Mouse (Mus musculus) layer of hippocampus, postnatal 10 days (tissue): Measurements from ENCODE around the gene Lmx1b. TPM values are rescaled to one million over a fixed set of nuclear protein-coding genes. Genes with fewer than 3 reads are reported as not detected.

ENCODE experiments used
- DNase-seq, 2 experiments: peaks; one replicate each; pipeline ENCODE4 v3.0.0; 2021; ENCODE audit warnings: low spot score in 2 of 2
- total RNA-seq, 2 experiments: library from RNA; stranded (reverse); gene quantifications; 2 replicates each; pipeline ENCODE4 v1.2.3; 2021

The Lmx1b gene
- total RNA-seq, 2 experiments from 2014 or later: 0.27 TPM; not detected in 1

DNA sequence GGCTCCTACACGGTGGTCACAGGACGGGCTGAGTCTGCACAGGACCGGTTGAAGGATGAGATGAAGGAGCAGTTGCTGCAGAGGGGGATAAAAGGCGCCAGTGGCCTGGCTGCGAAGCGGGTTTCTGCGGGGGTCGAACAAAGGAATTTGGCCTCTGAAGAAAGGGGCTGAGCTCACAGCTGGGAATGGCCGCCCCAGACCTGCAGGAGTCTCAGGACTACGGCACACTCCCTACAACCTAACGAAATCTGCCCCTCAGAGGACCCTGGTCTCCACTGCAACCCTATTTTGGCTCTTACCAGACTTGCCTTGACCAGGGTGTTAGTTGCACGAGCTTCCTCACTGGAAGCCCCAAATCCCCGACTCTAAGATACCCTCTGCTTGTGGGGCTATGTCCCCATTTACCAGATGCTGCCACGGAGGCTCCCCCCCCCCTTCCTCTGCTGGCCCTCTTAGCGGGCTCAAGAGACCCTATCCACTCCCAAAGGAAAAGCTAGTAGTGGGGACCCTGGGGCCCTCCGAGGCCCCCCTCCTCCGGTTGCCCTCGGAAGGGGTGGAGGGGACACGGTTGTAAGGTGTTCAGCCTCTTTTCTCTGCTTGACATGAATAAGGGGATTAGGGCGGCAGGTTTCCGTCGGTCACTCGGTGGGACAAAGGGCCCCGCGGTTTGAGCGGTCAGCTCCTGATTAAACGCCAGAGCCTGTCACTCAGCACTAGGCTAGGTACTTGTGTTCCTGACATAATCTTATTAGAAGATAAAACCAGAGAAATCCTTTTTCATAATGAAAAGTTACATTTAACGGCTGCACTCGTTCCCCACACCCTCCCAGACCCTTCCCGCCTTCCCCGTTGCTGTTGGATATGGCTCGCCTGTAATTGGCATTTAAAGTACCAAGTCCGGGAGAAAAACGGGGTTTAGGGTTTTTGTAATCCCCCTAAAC is 10.0 kb downstream of the Lmx1b start:
- no peak for DNase-seq

DNA sequence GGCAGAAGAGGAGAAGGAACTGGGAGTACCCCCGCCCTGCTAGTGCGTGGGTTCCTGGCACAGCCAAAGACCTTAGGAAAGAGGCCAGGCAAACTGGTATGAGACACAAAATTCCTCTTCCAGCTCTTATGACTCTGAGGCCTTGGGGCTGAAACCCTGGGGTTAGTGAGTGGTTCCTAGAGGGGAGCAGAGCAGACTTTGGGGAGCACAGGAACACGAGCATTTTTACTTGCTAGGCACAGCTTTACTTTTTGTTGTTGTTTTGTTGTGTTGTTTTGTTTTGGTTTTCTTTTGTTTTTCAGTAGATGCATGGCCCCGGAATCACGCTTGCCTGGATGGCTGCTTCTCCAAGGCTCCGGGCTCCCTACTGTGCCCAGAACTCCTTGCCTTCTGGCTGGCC is 10.7 kb downstream of the Lmx1b start:
- DNase-seq: no peak

DNA sequence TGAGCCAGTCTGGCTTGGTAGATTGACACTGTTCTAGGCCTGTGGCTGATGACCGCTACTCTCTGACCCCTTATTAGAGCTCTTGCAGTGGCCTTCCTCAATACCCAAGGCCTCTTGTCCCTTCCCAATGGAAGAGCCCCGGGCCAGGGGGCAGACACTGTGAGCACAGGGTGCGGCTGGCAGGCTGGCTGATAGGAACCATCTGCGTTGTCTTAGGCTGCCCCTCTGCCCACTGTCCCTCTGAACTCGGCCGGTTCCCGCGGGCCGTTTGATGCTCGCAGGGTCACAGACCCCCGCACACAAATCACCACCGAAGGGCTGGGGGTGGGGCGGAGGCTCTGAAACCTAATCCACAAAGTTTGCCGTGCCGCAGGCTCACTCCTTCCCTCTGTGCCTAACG is 11.5 kb downstream of the Lmx1b start:
- no peak for DNase-seq

DNA sequence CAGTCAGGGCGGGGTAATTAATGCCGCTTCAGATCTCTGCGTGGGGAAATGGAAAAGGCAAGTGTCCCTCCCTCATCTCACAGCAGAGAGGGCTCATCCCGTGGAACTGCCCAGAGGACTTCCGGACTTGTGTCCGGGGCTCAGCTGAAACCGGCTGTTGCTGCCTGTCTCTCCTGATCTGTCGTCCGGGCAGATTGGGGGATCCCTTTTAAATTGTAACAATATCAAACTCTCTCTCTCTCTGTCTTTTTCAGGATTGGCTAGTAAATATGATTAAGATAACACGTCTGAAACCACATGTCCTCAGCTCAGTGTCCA is 13.3 kb downstream of the Lmx1b start:
- DNase-seq: no peak

DNA sequence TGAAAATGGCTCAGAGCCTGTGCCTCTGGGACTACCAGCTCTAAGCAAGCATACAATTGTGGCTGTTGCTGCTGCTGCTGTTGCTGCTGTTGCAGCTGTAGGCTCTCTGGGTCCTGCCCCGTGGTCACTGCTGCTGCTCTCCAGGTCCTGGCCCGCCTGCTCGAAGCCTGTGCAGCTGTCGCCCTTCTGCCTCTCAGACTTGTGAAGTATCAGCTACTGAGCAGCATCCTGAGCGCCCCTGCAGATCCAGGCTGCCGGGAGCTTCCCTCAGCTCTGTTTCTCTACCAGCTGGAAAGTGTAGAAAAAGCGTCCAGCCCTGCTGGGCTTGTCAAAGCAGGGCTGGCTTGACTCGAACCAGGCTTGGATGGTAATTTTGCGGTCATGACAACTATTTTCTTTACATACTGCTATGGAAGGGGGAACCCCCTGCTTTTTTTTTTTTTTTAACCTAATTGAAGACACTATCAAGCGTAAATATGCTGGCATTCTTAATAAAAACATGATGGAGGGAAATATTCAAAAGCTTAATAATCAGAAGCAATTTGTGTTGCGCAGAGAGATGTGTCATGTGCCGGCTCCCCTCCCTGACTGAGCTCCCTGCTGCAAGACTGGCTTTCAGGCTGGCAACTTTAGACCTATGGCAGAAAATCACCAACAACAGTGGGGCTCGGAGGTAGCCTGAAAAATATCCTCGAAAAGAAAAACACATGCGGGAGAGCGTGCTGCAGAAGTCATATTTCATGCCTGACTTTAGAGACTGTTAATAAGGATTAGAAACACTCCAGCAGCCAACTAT is 13.9 kb downstream of the Lmx1b start:
- DNase-seq: no peak

DNA sequence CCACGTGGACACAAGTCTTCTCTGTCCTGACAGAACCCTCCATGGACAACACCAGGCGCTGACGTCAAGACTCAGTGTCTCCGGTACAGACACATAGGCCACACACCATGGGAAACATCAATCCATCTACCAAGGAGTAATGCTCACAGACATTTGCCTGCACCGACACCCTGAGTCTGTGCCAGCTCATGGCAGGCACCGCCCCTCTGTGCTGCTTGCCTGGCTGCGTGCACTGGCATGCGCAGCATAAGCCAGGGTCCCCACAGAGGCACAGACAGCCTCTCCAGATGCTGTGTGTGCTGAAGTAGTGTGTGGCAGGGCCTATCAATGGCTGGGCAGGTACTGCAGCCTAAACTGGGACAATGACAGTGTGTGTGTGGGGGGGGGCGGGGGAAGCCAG is 22.6 kb downstream of the Lmx1b start:
- DNase-seq: no peak

- peak; percentile 53 to 65 for DNase-seq
Measured at GRCm38 (mm10) chr2:33616411-33616843, 23.9 kb downstream of the Lmx1b start.

GRCm38 (mm10) chr2:33615843-33616344 is 24.4 kb downstream of the Lmx1b start:
- no peak for DNase-seq

DNA sequence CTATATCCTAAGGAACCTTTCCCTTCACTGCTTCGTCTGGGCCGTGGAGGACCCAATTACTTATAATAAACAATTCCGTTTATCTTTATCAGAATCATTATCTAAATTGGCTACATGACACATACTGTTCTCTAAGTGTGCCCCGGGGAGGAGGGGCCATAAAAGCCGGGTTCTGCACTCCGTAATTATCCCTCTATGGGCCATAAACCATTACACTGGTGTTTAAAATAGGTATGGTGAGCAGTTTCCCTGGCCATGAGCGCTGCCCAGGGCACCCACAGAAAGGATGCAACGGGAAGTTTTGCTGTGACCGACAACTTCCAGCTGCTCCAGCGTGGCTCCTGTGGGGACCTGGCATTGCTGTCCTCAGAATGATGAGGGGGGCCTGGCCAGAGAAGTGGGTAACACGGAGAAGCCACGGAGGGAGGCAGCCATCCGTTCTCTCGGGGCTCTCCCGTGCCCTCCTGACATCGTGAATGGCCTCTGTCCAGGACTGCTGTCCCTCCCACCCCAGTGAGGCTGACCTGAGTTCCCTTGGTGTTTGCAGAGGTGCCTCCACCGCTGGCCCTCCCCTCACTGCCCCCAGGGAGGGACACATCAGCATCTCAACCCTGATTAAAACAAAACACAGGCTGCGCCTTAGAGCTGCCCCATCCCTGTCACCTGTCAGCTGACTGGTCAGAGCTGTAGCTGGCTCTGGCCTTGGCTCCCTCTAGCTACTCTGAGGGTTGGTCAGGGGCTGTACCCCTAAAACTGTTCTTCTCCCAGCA is 34.6 kb downstream of the Lmx1b start:
- no peak for DNase-seq

GRCm38 (mm10) chr2:33604846-33605486 is 35.3 kb downstream of the Lmx1b start:
- no peak for DNase-seq

- peak in 1 of 2 experiments; percentile 24 for DNase-seq
Measured at GRCm38 (mm10) chr2:33600520-33600919, 39.8 kb downstream of the Lmx1b start.

DNA sequence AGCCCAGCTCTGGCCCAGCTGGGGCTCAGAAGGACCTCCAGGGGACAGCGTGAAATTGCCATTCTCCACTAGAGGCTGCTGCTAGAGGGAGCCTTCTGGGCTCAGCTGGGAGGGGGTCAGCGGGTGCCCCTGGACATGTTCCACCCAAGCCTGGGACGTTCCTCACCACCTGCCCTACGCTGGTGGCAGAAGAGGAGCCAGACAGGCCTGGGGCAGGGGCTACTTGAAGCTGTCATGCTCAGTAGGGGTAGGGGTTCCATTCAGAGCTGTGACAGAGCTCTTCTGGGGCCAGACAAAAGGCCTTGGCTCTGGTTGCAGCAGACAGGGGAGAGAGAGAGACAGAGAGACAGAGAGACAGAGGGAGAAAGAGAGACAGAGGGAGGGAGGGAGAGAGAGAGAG is 42.9 kb downstream of the Lmx1b start:
- no peak for DNase-seq

GRCm38 (mm10) chr2:33595085-33595423 is 45.3 kb downstream of the Lmx1b start:
- DNase-seq: no peak

DNA sequence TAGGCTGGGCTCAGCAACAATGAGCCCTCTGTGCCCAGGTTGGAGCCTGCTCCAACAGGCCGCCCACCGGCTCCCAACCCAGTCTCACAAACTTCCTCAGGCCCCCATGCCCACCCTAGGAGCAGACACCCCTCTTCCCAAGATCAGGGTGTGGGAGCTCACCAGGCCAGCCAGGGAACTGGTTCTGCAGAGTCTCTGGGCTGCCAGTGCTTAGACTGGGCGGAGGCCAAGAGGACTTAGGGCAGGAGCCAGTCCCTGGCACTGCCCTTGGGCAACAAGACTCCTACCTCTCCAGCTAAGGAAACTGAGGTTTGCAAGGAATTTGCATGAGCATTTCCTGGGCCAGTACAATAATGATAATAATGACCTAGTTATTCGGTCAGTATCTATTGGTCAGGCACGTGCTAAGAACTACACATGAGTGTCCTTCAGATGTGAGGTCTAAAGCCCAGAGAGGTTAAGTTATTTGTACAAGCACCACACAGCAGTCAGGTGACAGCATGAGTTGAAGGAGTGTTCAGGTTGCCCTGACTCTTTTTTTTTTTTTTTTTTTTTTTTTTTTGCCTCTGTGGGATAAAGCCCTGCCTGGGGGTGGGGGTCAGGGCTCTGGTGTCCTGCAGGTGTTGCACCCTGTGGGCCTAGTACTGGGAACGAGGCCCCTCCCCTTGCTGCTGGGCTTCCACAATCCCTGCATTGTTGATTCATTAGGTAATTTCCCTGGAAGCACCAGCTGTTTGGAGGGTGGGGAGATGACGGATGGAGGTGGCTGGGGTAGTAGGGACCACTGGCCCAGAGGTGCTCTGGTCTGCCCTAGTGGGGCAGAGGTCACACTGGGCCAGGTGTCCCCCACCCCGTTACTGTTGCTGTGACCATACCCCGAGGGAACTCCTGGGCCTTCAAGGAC is 45.9 kb downstream of the Lmx1b start:
- DNase-seq: no peak

- DNase-seq: peak; percentile 28 to 45
Measured at GRCm38 (mm10) chr2:33592931-33593555, 47.3 kb downstream of the Lmx1b start.

GRCm38 (mm10) chr2:33589280-33589679 is 51.0 kb downstream of the Lmx1b start:
- no peak for DNase-seq

DNA sequence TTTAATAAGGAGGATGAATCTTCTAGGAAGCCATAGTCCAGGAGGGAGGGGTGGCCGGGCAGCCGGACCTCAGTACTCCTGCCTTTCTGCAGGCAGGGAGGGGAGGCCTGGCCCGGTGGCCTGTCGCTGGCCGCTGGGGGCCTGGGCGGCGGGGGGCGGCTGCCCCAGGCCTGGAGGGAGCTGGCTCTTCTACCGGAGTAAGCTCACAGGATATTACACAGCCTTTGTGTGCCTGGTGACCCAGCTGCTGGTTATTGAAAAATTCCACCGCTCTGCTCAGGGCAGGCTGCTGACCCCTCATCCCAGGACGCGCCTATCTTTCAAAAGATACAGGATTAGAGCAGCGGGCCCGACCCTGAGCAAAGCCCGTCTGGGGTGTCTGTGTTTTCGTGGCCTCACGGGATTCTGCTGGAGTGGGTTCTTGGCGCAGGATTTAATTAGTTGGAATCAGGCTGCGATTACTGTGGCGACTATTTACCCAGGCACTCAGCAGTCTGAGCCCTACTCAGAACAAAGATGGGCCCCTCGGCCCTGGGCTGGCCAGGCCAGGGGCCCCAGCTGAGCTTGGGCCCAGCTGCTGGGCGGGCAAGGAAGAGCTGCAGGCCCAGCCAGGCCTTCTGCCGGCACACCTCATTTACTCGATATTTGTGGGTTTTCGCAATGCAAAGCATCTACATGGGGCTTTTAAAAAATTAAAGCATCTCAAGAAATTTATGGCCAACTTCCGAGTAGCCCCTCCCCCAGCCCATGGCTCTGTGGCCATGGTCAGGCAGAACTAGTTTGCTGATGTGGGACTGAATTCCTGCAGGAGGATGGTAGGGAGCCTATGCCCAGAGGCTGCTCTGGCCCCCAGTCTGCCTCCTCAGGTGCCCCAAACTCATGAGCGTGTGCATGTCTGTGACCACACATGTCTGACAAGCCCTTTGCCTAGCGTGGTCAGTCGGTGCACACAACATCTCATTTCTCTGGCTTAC is 55.1 kb downstream of the Lmx1b start:
- DNase-seq: no peak

- DNase-seq: no peak
Measured at GRCm38 (mm10) chr2:33583761-33584160, 56.5 kb downstream of the Lmx1b start.
